Mouse (Mus musculus) left cerebral cortex, postnatal 14 days (tissue): Measurements from ENCODE around the gene Olfr574. TPM values are rescaled to one million over a fixed set of nuclear protein-coding genes. Genes with fewer than 3 reads are reported as not detected.

Source experiments
- total RNA-seq, 2 experiments: library from RNA; stranded (reverse); gene quantifications; 2 replicates each; pipeline ENCODE4 v1.2.3; 2021

The Olfr574 gene
- total RNA-seq, 2 experiments from 2014 or later: not detected

Other genes starting within 250 kb of the Olfr574 start
- under 1 TPM; 0.25 to 0.66 TPM for gene Olfr558, start 246.3 kb upstream of the Olfr574 start, total RNA-seq
- gene Olfr33, start 229.4 kb upstream of the Olfr574 start, total RNA-seq: not detected
- not detected for gene Olfr559, start 221.0 kb upstream of the Olfr574 start, total RNA-seq
- under 1 TPM in 1 of 2 experiments, not detected in 1; 0.17 TPM for gene Olfr560, start 189.1 kb upstream of the Olfr574 start, total RNA-seq
- gene Olfr78, start 189.0 kb upstream of the Olfr574 start, total RNA-seq: under 1 TPM; 0.59 to 0.77 TPM
- not detected for gene Olfr561, start 177.2 kb upstream of the Olfr574 start, total RNA-seq
- gene Olfr564, start 145.0 kb upstream of the Olfr574 start, total RNA-seq: under 1 TPM in 1 of 2 experiments, not detected in 1; 0.36 TPM
- not detected for gene Olfr566, start 89.7 kb upstream of the Olfr574 start, total RNA-seq
- gene Olfr568, start 71.3 kb upstream of the Olfr574 start, total RNA-seq: not detected
- not detected for gene Olfr569, start 57.6 kb upstream of the Olfr574 start, total RNA-seq
- not detected for gene Olfr570, start 53.9 kb upstream of the Olfr574 start, total RNA-seq
- not detected for gene Olfr571, start 30.9 kb upstream of the Olfr574 start, total RNA-seq
- not detected for gene Olfr572, start 24.1 kb upstream of the Olfr574 start, total RNA-seq
- not detected for gene Olfr573-ps1, start 5.9 kb upstream of the Olfr574 start, total RNA-seq
- not detected for gene Olfr575, start 10.3 kb downstream of the Olfr574 start, total RNA-seq
- not detected for gene Olfr576, start 14.2 kb downstream of the Olfr574 start, total RNA-seq
- not detected for gene Olfr577, start 27.5 kb downstream of the Olfr574 start, total RNA-seq
- not detected for gene Olfr578, start 40.9 kb downstream of the Olfr574 start, total RNA-seq
- gene Olfr582, start 89.6 kb downstream of the Olfr574 start, total RNA-seq: not detected
- gene Olfr583, start 102.8 kb downstream of the Olfr574 start, total RNA-seq: not detected
- gene Olfr584, start 133.4 kb downstream of the Olfr574 start, total RNA-seq: not detected
- gene Olfr585, start 149.3 kb downstream of the Olfr574 start, total RNA-seq: not detected
- not detected for gene Olfr586, start 177.2 kb downstream of the Olfr574 start, total RNA-seq
- gene Olfr588-ps1, start 192.4 kb downstream of the Olfr574 start, total RNA-seq: not detected
- gene Olfr589, start 207.9 kb downstream of the Olfr574 start, total RNA-seq: not detected
- not detected for gene Olfr591, start 229.9 kb downstream of the Olfr574 start, total RNA-seq
- gene Olfr592, start 236.3 kb downstream of the Olfr574 start, total RNA-seq: not detected